Mouse (Mus musculus) small intestine, adult 2 months (tissue): Measurements from ENCODE around the gene Gata5.
A peak's percentile ranks its signal among the peaks of the same experiment; 100 is the strongest.

Experiments used
- CTCF ChIP-seq: fragments of 200-500 bp; IDR thresholded peaks from 2 replicates; pipeline ENCODE4 v1.5.1; 2012; ENCODE audit warnings: low read depth, mild to moderate bottlenecking, control low read depth, inconsistent platforms, low read length, moderate library complexity, mixed read lengths; ENCODE audit not compliant: insufficient replicate concordance, insufficient read length; ENCODE audit errors: extremely low read depth
- POLR2A ChIP-seq: fragments of 200-500 bp; IDR thresholded peaks from 2 replicates; pipeline ENCODE4 v1.6.1; 2012; ENCODE audit warnings: low read depth, mild to moderate bottlenecking, control low read depth, inconsistent platforms, low read length, moderate library complexity

DNA sequence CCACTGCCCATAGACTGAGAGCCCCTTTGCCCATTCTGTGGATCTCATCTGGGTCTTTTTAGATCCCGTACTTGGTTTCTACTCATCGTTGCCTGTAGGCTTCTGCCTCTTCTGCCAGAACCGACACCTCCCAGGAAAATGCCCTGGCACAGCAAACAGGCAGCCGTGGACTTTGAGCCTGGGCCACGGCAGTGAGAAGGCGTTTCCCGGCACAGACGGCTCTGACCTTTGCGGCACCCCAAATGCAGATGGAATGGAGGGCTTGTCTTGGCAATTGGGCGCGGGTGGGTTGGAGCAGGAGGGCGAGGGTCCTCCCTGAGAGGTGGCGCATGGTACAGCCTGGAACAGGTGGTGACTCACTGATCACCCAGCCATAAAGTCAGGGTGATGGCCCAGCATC, 8.6 kb upstream of the Gata5 start:
- TF ChIP-seq CTCF (no peak), POLR2A (peak; percentile 39; the same call in 1 of the 2 replicates)
